In the genomic region with DNA sequence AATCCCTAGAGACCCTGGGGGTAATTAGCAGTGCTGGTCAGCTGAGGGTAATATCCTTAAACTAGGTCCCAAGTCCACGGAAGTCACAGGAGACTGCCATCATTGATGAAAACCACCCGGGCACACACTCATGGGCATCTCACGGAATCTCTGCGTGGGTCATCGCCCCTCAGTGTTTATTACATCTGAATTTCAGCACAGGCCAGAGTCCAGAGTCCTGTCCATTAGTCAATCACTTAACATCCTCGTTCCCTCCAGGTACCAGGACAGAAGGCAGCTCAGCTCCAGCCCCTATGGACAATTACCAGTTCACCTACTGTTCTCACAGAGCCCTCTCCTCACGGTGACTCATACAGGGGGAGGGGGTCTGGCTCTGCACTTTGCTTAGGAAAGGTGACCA, we compare ENCODE assay signal across 41 mouse cellular contexts. TPM values are rescaled to one million over a fixed set of nuclear protein-coding genes. Genes with fewer than 3 reads are reported as not detected.
"Had no signal": no experiment of that assay in that cellular context is flagged by ENCODE, and none has a peak within 500 bp of the region (broad histone marks: within the 10 kb centered on the region; RNA-seq: fewer than 3 reads in every experiment).

No protein-coding gene starts in this region.

- H3K4me3 ChIP-seq: gastrocnemius, adult 2 months; heart, embryonic 10.5 days; heart, embryonic 12.5 days; hindbrain, embryonic 10.5 days; hindbrain, embryonic 12.5 days; limb, embryonic 13.5 days; limb, embryonic 15.5 days; liver, embryonic 13.5 days; liver, embryonic 15.5 days had no signal

- H3K9ac ChIP-seq: heart, embryonic 12.5 days; hindbrain, embryonic 12.5 days; hindbrain, embryonic 14.5 days; limb, embryonic 13.5 days; limb, embryonic 15.5 days; liver, embryonic 13.5 days; liver, embryonic 15.5 days had no signal

- H3K36me3 ChIP-seq: hindbrain, embryonic 10.5 days; hindbrain, embryonic 12.5 days; liver, embryonic 13.5 days; liver, embryonic 15.5 days had no signal

- H3K9me3 ChIP-seq: heart, embryonic 10.5 days; heart, embryonic 12.5 days; hindbrain, embryonic 10.5 days; hindbrain, embryonic 12.5 days; limb, embryonic 13.5 days; limb, embryonic 15.5 days; liver, embryonic 13.5 days; liver, embryonic 15.5 days had no signal

- H3K4me1 ChIP-seq: hindbrain, embryonic 12.5 days; liver, embryonic 15.5 days had no signal

- ATAC-seq: hindbrain, embryonic 16.5 days; inflammation-experienced regulatory T-cells, adult 6 months had no signal

- H3K4me2 ChIP-seq: heart, embryonic 12.5 days; hindbrain, embryonic 12.5 days; hindbrain, embryonic 14.5 days; limb, embryonic 13.5 days; limb, embryonic 15.5 days; liver, embryonic 13.5 days; liver, embryonic 15.5 days had no signal

- DNase-seq: gastrocnemius, adult 2 months; gastrocnemius, postnatal 10 days; gastrocnemius, postnatal 25 days; heart, adult 18-20 months; heart, postnatal 10 days; heart, postnatal 4 days; kidney, adult 11 months; kidney, adult 2 months; kidney, adult 9 months; kidney, postnatal 14 days; kidney, postnatal 36 days; layer of hippocampus, adult 9-11 months; layer of hippocampus, postnatal 36 days; left cerebral cortex, postnatal 4 days; liver, embryonic 13.5 days had no signal

- H3K27ac ChIP-seq: gastrocnemius, adult 2 months; heart, embryonic 10.5 days; hindbrain, embryonic 10.5 days; hindbrain, embryonic 12.5 days; hindbrain, embryonic 14.5 days; limb, embryonic 13.5 days; limb, embryonic 15.5 days; liver, embryonic 13.5 days; liver, embryonic 15.5 days had no signal

RNA-seq across cellular contexts. Expression of gene Slc2a5, which starts 16.3 kb away (rescaled TPM):
- total RNA-seq: gastrocnemius, adult 2 months; granulocyte monocyte progenitor cell, adult 5-6 weeks had no signal
- polyA plus RNA-seq: inflammation-experienced regulatory T-cells, adult 6 months had no signal

RNA-seq across cellular contexts. Expression of gene Slc2a7, which starts 46.0 kb away (rescaled TPM):
- total RNA-seq: gastrocnemius, adult 2 months; gastrocnemius, postnatal 10 days; gastrocnemius, postnatal 25 days; gastrocnemius, postnatal 4 days; granulocyte monocyte progenitor cell, adult 5-6 weeks; heart, adult 18-20 months; heart, adult 8-10 months; heart, postnatal 10 days; heart, postnatal 25 days; heart, postnatal 4 days; layer of hippocampus, adult 18-20 months; layer of hippocampus, adult 8-10 months; layer of hippocampus, postnatal 14 days; layer of hippocampus, postnatal 36 days; left cerebral cortex, adult 18-20 months; left cerebral cortex, adult 8-10 months; left cerebral cortex, postnatal 10 days; left cerebral cortex, postnatal 25 days; left cerebral cortex, postnatal 4 days had no signal
- polyA plus RNA-seq: frontal cortex, adult 2 months; heart, embryonic 10.5 days; heart, embryonic 12.5 days; heart, embryonic 14.5 days; heart, embryonic 16.5 days; hindbrain, embryonic 10.5 days; hindbrain, embryonic 12.5 days; hindbrain, embryonic 14.5 days; hindbrain, embryonic 16.5 days; inflammation-experienced regulatory T-cells, adult 6 months; kidney, embryonic 16.5 days; limb, embryonic 11.5 days; limb, embryonic 13.5 days; limb, embryonic 15.5 days; liver, embryonic 13.5 days had no signal
